Mouse (Mus musculus): Measurements from ENCODE around the gene Prex1. TPM values are rescaled to one million over a fixed set of nuclear protein-coding genes. Genes with fewer than 3 reads are reported as not detected.

The Prex1 gene
- polyA plus RNA-seq, 1 experiment from 2014 or later: 9.5 TPM

- Histone ChIP-seq H3K36me3 (ENCODE audit: control insufficient read depth, insufficient read depth, low read length) (no peaks in the 10 kb centered on the region), H3K4me2 (ENCODE audit: low read length) (no peak overlapping the region), H3K4me1 (ENCODE audit: control insufficient read depth in 2 of 2, insufficient read depth in 2 of 2, low read length in 2 of 2) (peaks cover 13 to 16% of the 10 kb centered on the region in 2 experiments), H3K9me3 (ENCODE audit: control insufficient read depth, low read length) (no peaks in the 10 kb centered on the region), H3K9ac (ENCODE audit: low read length) (no peak overlapping the region), H3K4me3 (ENCODE audit: control insufficient read depth in 1 of 2, insufficient read depth in 1 of 2, low read depth in 1 of 2, low read length in 2 of 2) (no peak overlapping the region), H3K27me3 (ENCODE audit: control insufficient read depth, insufficient read depth, low read length) (no peaks in the 10 kb centered on the region), H3K27ac (replicated peaks in 1 of 2; ENCODE audit: control insufficient read depth in 1 of 2, insufficient read depth in 1 of 2, low read depth in 2 of 2, low read length in 2 of 2) (no peak overlapping the region)
- WGBS: 71% methylated on average over 4 of the region's 4 CpGs
- ATAC-seq (ENCODE audit: insufficient number of reproducible peaks, insufficient read depth, low FRiP score, low read depth): no peak
These were observed 61.0 kb downstream of the Prex1 start for GRCm38 (mm10) chr2:166652672-166653071.

DNA sequence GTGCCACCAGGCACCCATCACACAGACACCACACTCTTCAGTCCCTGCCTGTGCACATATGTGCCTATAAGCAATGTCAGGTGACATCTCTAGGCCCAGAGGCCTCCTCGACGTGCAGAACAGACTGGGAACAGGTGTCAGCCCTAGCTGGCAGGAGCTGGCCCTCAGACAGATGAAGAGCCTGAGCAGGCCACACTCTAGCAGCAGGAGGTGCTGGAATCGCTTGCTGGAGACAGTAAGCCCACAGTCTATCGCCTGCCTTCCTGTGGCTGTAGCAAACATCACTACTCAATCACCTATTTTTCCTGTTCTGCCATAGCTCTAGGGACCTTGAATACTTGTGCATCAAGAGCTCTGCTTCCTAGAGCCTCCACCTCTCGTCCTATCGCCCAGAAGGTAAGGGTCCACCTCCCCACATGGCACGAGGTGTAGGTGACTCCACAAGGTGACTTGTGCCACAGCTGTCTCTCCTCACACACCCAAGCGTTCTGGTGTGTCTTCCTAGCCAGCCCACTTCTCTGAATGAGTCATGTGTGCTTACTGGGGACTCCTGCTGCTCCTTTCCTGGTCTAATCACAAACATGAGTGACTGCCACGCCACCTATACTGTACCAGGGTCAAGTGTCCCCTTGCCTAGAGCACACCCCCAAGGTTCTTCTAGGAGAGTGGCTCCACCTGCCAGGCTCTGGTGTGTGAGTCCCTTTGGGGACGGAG lies 62.2 kb downstream of the Prex1 start:
- Histone ChIP-seq H3K36me3 (ENCODE audit: control insufficient read depth, insufficient read depth, low read length) (no peaks in the 10 kb centered on the region), H3K4me1 (ENCODE audit: control insufficient read depth in 2 of 2, insufficient read depth in 2 of 2, low read length in 2 of 2) (peaks cover 7 to 8% of the 10 kb centered on the region in 2 experiments), H3K9me3 (ENCODE audit: control insufficient read depth, low read length) (no peaks in the 10 kb centered on the region), H3K27ac (replicated peaks in 1 of 2; ENCODE audit: control insufficient read depth in 1 of 2, insufficient read depth in 1 of 2, low read depth in 2 of 2, low read length in 2 of 2) (no peak overlapping the region), H3K27me3 (ENCODE audit: control insufficient read depth, insufficient read depth, low read length) (no peaks in the 10 kb centered on the region), H3K9ac (ENCODE audit: low read length) (no peak overlapping the region; the same call in 1 of the 2 replicates), H3K4me2 (ENCODE audit: low read length) (no peak overlapping the region), H3K4me3 (ENCODE audit: control insufficient read depth in 1 of 2, insufficient read depth in 1 of 2, low read depth in 1 of 2, low read length in 2 of 2) (no peak overlapping the region)
- 60% methylated on average over 10 of the region's 10 CpGs for WGBS
- ATAC-seq (ENCODE audit: insufficient number of reproducible peaks, insufficient read depth, low FRiP score, low read depth): no peak

- no peak overlapping the region for H3K4me2 ChIP-seq (ENCODE audit: low read length)
- no peak overlapping the region for H3K9ac ChIP-seq (ENCODE audit: low read length)
- H3K9me3 ChIP-seq (ENCODE audit: control insufficient read depth, low read length): no peaks in the 10 kb centered on the region
- WGBS: 64% methylated on average over 9 of the region's 9 CpGs
- ATAC-seq (ENCODE audit: insufficient number of reproducible peaks, insufficient read depth, low FRiP score, low read depth): no peak
- no peaks in the 10 kb centered on the region; a peak in 2 of 4 replicates for H3K4me1 ChIP-seq (ENCODE audit: control insufficient read depth in 2 of 2, insufficient read depth in 2 of 2, low read length in 2 of 2)
- no peak overlapping the region for H3K4me3 ChIP-seq (ENCODE audit: control insufficient read depth in 1 of 2, insufficient read depth in 1 of 2, low read depth in 1 of 2, low read length in 2 of 2)
- H3K36me3 ChIP-seq (ENCODE audit: control insufficient read depth, insufficient read depth, low read length): no peaks in the 10 kb centered on the region
- H3K27me3 ChIP-seq (ENCODE audit: control insufficient read depth, insufficient read depth, low read length): no peaks in the 10 kb centered on the region
- no peak overlapping the region for H3K27ac ChIP-seq (replicated peaks in 1 of 2; ENCODE audit: control insufficient read depth in 1 of 2, insufficient read depth in 1 of 2, low read depth in 2 of 2, low read length in 2 of 2)
These were observed 63.2 kb downstream of the Prex1 start for GRCm38 (mm10) chr2:166650414-166650813.

DNA sequence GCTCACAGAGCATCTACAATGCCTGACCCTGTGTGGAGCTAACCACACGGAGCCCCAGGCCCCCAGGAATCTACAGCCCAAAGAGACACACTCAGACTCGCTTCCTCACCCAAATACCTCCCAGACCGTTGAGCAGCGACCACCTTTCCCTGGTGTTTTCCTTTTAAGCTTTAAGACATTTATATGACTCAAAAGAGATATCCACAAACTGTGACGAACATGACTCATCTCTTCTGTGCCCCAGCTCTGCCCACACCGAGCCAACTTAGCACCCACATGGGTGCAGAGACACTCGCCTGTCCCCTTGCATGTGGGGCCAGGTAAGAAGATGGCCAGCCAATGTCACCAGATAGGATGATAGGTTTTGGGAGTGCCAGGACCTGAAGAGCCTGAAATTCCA lies 66.4 kb downstream of the Prex1 start:
- H3K4me1 ChIP-seq (ENCODE audit: control insufficient read depth in 2 of 2, insufficient read depth in 2 of 2, low read length in 2 of 2): no peaks in the 10 kb centered on the region; a peak in 2 of 4 replicates
- H3K27me3 ChIP-seq (ENCODE audit: control insufficient read depth, insufficient read depth, low read length): no peaks in the 10 kb centered on the region
- no peaks in the 10 kb centered on the region for H3K9me3 ChIP-seq (ENCODE audit: control insufficient read depth, low read length)
- 75% methylated on average over 7 of the region's 7 CpGs for WGBS
- ATAC-seq (ENCODE audit: insufficient number of reproducible peaks, insufficient read depth, low FRiP score, low read depth): no peak
- H3K9ac ChIP-seq (ENCODE audit: low read length): no peak overlapping the region
- H3K36me3 ChIP-seq (ENCODE audit: control insufficient read depth, insufficient read depth, low read length): no peaks in the 10 kb centered on the region
- no peak overlapping the region for H3K4me2 ChIP-seq (ENCODE audit: low read length)
- H3K27ac ChIP-seq (replicated peaks in 1 of 2; ENCODE audit: control insufficient read depth in 1 of 2, insufficient read depth in 1 of 2, low read depth in 2 of 2, low read length in 2 of 2): no peak overlapping the region
- H3K4me3 ChIP-seq (ENCODE audit: control insufficient read depth in 1 of 2, insufficient read depth in 1 of 2, low read depth in 1 of 2, low read length in 2 of 2): no peak overlapping the region

DNA sequence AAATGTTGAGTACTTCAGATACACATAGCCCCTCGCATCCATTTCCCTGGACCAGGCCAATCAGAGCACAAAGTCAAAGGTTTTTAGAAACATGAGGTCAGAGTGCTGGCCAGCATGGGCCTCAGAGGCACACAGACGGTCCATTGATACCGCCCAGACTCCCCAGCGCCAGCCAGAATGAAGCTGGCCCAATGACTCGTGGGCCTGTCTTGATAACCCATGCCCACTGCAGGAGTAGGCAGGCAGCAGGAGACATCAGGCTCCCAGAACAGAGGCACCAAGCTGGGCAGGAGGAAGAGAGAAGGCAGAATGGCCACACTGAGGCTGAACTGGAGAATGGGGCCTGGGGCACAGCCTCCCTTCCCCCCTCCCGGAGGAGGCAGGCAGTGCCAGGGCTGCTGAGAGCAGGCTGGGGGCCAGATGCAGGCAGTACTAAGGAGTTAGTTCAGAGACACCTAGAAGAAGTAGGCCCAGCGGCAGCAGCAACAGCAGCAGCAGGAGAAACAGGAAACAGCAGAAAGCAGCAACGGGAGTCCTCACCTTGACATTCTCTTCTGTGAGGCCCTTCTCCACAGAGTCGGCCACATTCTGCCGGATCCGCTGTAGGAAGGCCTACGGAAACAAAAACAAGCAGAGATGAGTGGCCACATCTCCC lies 67.1 kb downstream of the Prex1 start:
- Histone ChIP-seq H3K4me1 (ENCODE audit: control insufficient read depth in 2 of 2, insufficient read depth in 2 of 2, low read length in 2 of 2) (no peaks in the 10 kb centered on the region; a peak in 2 of 4 replicates), H3K27me3 (ENCODE audit: control insufficient read depth, insufficient read depth, low read length) (no peaks in the 10 kb centered on the region), H3K36me3 (ENCODE audit: control insufficient read depth, insufficient read depth, low read length) (no peaks in the 10 kb centered on the region), H3K27ac (replicated peaks in 1 of 2; ENCODE audit: control insufficient read depth in 1 of 2, insufficient read depth in 1 of 2, low read depth in 2 of 2, low read length in 2 of 2) (no peak overlapping the region), H3K9ac (ENCODE audit: low read length) (no peak overlapping the region), H3K4me2 (ENCODE audit: low read length) (no peak overlapping the region), H3K9me3 (ENCODE audit: control insufficient read depth, low read length) (no peaks in the 10 kb centered on the region), H3K4me3 (ENCODE audit: control insufficient read depth in 1 of 2, insufficient read depth in 1 of 2, low read depth in 1 of 2, low read length in 2 of 2) (no peak overlapping the region)
- 59% methylated on average over 12 of the region's 12 CpGs for WGBS
- no peak for ATAC-seq (ENCODE audit: insufficient number of reproducible peaks, insufficient read depth, low FRiP score, low read depth)

DNA sequence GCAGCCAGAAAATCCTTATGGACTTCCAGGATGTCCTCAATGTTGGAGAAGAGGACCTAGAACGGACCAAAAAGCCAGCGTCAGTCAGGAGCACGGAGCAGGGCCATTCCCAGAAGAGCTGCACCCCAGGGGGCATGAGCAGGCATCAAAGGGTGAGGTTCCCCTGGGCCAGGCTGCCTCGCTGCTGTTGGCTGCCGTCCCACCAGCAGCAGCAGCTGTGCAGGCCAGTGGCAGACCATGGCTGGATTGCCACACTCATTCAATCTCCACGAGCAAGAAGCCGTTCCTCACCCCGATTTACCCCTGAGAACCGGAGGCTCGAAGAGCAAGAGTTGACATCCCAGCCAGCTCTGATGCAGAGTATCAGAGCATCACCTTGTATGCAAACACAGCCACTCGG lies 68.8 kb downstream of the Prex1 start:
- H3K4me3 ChIP-seq (ENCODE audit: control insufficient read depth in 1 of 2, insufficient read depth in 1 of 2, low read depth in 1 of 2, low read length in 2 of 2): no peak overlapping the region
- H3K9ac ChIP-seq (ENCODE audit: low read length): no peak overlapping the region
- H3K4me1 ChIP-seq (ENCODE audit: control insufficient read depth in 2 of 2, insufficient read depth in 2 of 2, low read length in 2 of 2): no peaks in the 10 kb centered on the region; a peak in 2 of 4 replicates
- no peak overlapping the region for H3K27ac ChIP-seq (replicated peaks in 1 of 2; ENCODE audit: control insufficient read depth in 1 of 2, insufficient read depth in 1 of 2, low read depth in 2 of 2, low read length in 2 of 2)
- no peaks in the 10 kb centered on the region for H3K27me3 ChIP-seq (ENCODE audit: control insufficient read depth, insufficient read depth, low read length)
- WGBS: 77% methylated on average over 11 of the region's 11 CpGs
- no peak for ATAC-seq (ENCODE audit: insufficient number of reproducible peaks, insufficient read depth, low FRiP score, low read depth)
- no peaks in the 10 kb centered on the region for H3K9me3 ChIP-seq (ENCODE audit: control insufficient read depth, low read length)
- H3K36me3 ChIP-seq (ENCODE audit: control insufficient read depth, insufficient read depth, low read length): no peaks in the 10 kb centered on the region
- H3K4me2 ChIP-seq (ENCODE audit: low read length): no peak overlapping the region

DNA sequence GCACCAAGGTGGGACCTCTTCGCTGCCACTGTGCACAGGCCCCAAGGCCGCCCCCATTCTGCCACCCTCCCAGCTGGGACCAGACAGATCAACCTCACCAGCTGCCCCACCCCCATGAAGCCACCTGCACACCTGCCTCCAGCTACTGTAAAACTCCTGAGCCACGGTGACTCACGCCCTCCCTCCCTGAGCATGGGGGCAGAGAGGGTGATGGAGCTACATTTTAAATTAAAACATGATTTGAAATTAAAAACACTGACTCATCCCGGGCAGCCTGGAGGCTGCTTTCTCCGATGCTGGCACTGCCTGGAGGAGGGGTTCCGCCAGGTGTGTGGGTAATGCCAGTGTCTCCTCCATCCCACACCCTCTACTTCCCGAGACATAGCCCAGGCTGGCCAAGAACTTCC lies 71.0 kb downstream of the Prex1 start:
- Histone ChIP-seq H3K4me3 (ENCODE audit: control insufficient read depth in 1 of 2, insufficient read depth in 1 of 2, low read depth in 1 of 2, low read length in 2 of 2) (no peak overlapping the region), H3K9ac (ENCODE audit: low read length) (no peak overlapping the region), H3K4me2 (ENCODE audit: low read length) (no peak overlapping the region), H3K27ac (replicated peaks in 1 of 2; ENCODE audit: control insufficient read depth in 1 of 2, insufficient read depth in 1 of 2, low read depth in 2 of 2, low read length in 2 of 2) (no peak overlapping the region), H3K36me3 (ENCODE audit: control insufficient read depth, insufficient read depth, low read length) (no peaks in the 10 kb centered on the region), H3K4me1 (ENCODE audit: control insufficient read depth in 2 of 2, insufficient read depth in 2 of 2, low read length in 2 of 2) (peaks cover 12 to 13% of the 10 kb centered on the region in 2 experiments), H3K27me3 (ENCODE audit: control insufficient read depth, insufficient read depth, low read length) (no peaks in the 10 kb centered on the region), H3K9me3 (ENCODE audit: control insufficient read depth, low read length) (no peaks in the 10 kb centered on the region)
- ATAC-seq (ENCODE audit: insufficient number of reproducible peaks, insufficient read depth, low FRiP score, low read depth): no peak
- 87% methylated on average over 8 of the region's 8 CpGs for WGBS
